Mouse (Mus musculus): Measurements from ENCODE around the gene Adarb1.

The Adarb1 gene

DNA sequence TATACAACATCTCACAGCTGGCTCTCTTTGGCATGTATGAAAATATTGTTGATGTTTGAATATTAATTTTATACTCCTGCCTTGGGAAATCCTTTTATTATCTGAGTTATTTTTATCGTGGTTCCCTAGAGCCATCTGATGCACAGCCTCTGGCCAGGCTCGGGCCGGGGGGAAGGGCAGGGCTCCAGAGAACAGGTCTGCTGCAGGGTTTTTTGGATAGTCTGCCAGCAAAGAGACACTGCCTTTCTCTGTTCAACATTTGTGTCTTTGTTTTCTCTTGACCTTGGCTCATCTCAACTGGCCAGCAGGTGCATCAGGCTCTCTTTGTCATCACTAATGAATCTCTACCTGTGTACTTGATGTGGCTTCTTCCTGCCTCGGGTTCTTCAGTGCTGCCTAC is 32.3 kb downstream of the Adarb1 start:
- DNase-seq (ENCODE audit: low spot score in 2 of 2): no peak

DNA sequence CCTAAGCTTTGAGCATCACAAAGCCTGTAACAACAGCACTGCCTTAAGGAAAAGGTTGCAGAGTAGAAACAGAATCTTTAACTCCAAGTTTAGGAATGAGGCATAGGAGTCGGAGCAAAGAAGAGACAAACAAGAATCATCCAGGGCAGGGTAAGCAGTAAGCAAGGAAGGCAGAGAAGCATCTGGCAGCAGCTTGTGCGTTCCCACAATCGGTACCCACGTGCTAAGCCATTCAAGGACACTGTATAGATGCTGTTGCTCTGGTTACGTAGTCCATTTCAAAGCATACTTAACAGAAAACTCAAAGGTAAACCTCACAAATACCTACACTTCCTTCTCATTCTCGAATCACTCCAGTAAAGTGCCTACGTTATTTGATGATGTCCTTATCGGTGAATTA is 35.0 kb downstream of the Adarb1 start:
- DNase-seq (ENCODE audit: low spot score in 2 of 2): peak; percentile 30 to 76

DNA sequence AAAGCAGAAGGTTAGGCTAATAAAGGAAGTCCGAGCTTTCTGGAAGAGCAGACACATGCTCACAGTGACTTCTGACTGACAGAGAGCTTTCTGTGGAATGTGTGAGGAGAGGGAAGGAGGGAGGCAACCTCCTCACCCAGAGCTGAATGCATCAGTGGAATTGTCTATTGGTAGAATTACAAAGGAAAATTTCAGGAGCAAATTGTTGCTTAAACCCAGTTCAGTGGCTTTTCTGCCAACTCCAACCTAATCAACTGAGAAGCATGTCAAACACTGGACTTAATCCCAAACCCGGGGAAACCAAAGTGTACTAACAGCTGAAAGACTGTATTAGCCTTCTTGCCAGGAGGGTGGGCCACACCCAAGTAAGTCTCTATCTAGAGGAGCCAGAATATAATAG is 36.9 kb downstream of the Adarb1 start:
- no peak for DNase-seq (ENCODE audit: low spot score in 2 of 2)

DNA sequence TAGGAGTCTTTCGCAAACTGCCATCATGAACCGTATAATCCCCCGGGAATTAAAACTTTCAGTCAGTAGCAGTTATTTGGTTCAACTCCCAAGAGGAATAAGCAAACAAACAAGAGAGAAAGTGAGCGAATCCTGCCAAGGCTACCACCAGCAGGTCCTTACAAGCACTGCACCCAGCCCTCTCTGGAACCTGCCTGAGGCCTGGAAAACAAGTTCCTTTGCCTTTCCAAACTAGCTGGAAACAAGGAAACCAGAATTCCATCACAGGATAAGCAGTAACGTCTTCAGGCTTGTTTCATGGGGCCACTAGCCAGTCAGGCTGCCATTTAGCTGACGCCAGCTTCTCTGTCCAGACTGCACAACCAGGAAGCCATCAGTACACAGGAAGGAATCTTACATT is 37.4 kb downstream of the Adarb1 start:
- no peak for DNase-seq (ENCODE audit: low spot score in 2 of 2)

DNA sequence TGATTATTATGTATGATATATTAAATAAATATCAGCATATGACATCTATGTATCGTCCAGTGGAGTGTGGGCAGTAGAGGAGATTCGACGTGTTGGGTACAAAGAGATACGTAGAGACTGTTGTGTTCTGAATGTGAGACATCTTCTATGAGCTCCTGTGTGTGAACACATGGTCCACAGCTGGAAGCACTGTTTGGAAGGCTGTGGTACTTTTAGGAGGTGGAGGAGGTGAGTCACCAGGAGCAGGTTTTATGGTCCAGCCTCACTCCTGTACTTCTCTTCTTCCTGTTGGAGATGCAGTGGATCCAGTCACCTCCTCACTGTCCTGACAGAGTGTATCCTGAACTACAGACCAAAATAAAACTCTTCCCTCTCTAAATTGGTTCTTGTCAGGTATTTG is 38.9 kb downstream of the Adarb1 start:
- DNase-seq (ENCODE audit: low spot score in 2 of 2): no peak

DNA sequence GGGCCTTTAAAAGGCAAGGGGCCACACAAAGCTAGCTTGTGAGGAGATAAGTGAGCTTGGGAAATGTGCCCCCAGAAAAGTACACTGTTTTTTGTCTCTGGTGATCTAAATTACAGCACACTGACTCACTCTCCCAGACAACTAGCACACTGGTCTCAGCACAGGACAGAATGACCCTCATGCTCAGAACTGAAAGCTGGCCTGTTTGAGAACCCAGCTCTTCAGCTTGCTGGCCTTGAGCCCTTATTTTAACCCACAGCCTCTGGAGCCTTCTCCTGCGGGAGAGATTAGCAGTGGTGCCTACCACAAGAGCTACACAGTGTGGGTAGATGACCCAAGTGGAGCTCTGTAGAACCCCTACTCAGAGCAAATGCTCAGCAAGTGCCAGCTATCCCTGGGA is 42.0 kb downstream of the Adarb1 start:
- DNase-seq (ENCODE audit: low spot score in 2 of 2): no peak

DNA sequence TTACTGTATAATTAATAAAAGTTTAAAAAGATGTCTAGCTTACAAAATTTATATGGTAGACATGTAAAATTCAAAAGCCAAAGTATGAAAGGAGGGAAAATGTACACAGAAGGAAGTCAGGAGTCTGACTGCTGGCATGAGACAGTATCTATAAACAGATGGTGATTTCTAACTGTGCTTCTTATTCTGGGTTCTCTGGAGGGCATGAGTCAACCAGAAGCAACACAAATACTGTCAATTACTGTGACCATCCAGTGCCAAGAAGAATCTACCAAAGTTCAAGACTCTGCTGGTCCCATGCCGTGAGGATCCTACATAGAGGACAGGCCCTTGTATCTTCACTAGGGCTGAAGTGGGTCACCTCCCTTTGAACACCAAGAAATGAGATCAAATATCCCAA is 43.1 kb downstream of the Adarb1 start:
- DNase-seq (ENCODE audit: low spot score in 2 of 2): no peak

DNA sequence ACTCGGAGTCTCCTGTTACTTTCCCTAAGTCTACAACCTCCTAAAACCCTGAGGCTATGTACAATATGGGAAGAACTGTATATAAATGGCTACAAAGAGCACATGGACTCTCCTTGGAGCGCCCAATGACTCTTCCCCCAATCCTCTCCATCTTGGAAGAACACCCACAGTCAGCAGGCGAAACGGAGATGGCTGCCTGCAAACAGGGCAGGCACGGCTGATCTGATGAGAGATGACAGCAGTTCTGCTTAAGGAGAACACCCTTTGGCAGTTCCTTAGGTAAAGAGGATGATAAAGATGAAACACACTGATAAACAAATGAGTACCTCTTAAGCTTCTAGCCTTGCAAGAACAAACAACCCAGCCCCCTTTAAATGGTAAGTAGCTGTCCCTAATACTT is 43.7 kb downstream of the Adarb1 start:
- no peak for DNase-seq (ENCODE audit: low spot score in 2 of 2)

DNA sequence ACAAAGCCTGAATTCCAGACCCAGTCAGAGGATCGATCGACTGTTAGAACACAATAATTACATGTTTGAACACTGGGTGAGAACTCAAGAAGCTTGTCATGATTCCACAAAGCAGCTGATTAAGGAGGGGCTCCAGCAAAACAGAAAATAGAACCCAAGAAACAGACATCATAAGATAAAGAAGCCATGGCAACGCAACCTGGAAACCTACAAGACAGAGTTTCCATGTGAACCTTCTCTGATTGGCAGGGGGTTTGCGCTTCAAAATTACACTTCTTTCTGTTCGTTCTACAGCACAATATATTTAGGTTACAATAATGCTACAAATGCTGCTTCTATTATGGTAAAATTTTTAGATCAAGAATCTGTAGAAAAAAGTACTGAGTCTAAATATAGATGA is 47.9 kb downstream of the Adarb1 start:
- DNase-seq (ENCODE audit: low spot score in 2 of 2): no peak

DNA sequence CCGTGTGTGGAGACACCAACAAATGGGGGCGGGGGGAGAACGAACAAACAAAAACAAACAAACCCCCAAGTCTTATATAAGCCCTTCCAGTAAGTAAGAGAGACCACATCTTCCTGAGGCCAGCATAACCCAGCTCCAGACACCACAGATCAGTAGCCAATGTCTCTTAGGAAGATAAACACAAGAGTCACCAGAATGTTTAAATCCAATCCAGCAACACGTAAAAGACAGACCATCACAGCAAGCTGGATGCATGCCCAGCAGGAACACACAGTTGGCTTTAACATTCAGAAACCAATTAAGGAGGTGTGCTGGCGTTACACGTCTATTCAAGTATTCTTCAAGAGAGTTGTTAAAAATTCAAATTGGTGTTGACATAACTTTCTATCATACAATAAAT is 50.1 kb downstream of the Adarb1 start:
- DNase-seq (ENCODE audit: low spot score in 2 of 2): no peak

DNA sequence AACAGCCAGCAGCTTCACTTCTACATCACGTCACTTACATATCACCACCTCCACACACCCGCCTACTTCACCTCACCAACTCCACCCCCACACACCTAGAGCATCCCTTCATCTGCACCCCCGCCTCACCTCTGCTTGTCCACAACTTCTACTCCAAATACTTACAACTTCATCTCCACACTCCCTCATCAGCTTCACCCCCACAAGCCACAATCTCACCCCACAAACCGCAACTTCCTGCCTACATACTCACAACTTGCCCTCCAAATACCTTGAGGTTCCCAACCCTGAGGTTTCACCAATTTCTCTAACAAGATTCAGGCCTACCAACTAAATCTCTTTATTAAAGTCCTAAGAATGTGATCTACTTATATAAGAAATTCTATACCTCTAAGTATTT is 51.1 kb downstream of the Adarb1 start:
- DNase-seq (ENCODE audit: low spot score in 2 of 2): no peak

DNA sequence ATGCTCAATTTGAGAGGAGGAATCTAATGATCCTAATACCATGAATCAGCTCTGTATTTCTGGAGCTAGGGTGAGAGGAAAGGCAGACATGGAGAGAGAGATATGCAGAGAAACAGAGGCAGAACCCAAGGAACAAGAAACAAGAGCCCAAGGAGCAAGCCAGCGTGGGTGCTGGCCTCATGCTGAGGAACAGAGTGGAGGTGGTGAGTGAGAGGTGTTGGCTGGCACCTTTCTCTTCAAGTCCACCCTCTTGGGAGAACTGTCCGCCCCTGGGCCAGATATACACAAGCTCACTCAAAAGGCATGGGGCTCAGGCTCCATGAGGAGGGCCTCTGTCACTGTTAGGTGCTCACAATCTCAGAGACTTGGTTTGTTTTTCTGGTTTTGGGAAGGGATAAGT is 52.9 kb downstream of the Adarb1 start:
- peak in 1 of 2 experiments; percentile 52 for DNase-seq (ENCODE audit: low spot score in 2 of 2)

DNA sequence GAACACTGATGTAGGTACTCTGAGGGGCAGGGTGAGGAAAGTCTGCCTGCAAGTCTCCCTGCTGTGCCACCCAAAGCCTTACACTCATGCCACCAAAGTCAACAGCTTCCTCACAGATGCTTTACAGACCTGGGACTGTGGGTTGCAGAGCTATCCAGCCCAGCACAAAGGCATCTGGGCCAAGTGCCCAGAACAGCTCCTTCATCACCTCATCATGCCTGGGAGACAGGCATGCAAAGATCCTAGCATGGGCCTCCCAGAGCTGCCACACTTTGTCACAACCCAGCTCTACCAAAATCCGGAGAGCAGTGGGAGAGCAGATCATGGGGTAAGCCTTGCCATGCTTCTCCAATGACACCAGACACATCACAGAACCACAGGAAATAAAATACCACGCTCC is 57.6 kb downstream of the Adarb1 start:
- no peak for DNase-seq (ENCODE audit: low spot score in 2 of 2)

DNA sequence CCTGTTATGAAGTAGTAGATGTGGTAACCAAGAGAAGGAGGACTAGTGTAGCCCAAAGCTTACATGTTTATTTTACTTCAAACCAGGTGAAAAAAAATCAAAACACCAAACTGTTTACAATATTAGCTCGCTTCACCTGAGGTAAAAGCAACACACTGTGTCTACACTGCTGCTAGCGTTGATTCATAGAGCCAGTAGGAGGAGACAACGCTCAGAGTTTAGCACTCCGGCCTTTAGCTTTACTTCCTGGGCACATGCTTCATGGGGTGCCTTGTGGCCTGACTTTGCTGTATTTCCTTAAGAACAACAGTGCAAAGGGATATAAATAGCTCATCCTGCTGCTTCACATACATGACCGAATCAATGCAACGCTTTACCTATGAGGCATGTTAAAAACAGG is 60.1 kb downstream of the Adarb1 start:
- DNase-seq (ENCODE audit: low spot score in 2 of 2): no peak

DNA sequence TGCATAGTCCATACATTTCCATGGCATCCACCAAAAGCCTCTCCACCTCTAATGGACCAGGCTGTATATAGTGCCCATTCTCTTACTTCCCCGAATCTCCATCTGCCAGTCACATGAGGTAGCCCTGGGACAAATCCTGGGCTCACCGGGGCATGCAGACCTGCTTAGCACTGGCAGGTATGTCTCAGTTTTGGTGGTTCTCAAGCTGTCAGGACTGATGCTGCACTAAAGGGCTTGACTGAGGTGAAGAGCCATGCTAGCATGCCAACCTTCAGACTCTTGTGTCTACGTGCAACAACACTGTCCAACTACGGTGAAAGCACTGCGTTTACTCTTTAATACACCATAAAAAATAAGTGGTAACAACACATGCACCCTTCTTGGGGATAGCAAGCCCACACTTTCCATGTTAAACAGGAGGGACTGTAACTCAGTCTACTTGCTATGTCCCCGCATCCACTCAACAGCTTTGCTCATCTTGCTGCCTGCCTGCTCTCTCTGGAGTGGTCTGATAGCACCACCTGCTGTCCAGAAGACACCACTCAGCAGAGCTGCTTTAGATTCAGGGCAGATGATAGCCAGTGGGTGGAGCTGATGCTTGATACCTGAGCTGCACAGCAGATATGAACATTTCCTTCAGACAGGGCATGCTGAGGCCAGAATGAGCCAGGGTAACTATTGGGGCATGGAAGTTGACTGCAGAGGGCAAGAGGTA is 64.9 kb downstream of the Adarb1 start:
- peak; percentile 74 to 90 for DNase-seq (ENCODE audit: low spot score in 2 of 2)

DNA sequence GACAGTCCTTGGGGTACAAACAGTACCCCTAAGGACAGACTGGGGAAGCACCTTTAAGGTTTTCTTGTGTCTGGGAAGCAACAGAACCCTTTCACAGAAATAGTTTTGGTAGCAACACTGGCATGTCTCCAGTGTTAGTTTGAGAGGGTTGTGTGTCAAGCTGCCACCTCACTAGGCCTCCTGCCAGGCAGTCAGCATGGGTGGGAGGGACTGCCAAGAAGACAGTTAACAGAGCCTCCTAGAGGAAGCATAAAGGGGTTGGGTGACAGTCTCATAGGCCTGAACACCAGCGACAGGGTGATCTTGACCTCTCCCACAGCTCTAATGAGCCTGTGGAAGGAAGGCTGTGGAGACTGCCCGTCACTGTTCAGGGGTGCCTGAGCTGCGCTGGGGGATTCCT is 75.2 kb downstream of the Adarb1 start:
- DNase-seq (ENCODE audit: low spot score in 2 of 2): peak in 1 of 2 experiments; percentile 65

DNA sequence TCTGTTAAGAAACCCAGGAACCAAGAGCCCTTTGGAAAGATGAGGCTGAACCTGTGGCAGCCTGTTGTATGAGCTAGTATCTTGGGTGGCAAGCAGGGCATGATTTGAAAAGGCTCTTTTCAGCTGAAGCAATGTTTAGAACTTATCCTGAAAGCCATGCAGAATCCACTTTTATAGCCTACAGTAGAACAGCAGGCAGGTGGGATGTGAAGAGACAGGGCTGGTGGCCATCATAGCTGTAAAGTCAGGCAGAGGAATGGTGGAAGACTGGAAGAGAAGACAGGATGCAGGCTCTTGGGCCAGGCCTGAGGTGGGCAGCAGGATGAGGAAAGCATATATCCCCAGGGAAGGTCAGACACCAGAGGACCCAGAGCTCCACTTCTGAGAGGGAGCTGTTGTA is 76.4 kb downstream of the Adarb1 start:
- DNase-seq (ENCODE audit: low spot score in 2 of 2): peak in 1 of 2 experiments; percentile 51

DNA sequence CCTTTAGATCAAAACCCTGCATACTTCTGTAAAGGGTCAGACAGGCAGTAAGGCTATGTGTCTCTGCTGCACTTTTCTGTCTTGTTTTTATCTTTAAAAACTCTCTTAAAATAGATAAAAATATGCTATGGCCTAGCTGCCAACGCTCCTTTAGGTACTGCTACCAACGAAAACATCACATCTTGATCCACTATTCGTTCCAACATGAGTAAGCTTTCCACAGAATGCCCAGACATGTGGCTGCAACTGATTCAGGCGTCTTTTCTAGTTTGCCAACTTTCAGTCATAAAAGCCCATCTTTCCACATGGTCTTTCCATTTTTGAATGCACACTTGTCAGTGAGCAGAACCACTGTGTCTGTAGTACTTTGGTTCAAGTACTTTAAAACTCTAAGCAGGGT is 77.0 kb downstream of the Adarb1 start:
- DNase-seq (ENCODE audit: low spot score in 2 of 2): peak in 1 of 2 experiments; percentile 11

DNA sequence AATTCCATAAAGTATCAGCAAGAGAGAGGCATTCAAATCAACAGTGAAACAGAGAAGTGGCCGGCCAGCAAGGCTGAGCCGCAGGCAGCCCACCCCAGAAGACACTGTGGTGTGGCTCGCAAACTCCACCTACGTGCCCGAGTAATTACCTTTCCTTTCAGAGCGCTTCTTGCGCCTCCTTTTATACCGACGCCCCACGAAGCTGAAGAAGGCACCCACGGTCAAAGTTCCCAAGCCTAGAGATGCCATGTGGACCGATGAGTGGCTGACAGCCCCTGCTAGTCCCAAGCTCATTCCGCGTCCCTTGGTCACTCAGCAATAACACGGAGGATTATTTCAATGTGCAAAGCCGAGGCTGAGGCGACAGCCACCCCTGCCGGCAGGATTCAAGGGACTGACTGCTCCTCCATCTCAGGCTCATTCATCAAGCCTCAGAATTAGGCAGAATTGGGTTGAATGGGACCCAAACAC is 78.2 kb downstream of the Adarb1 start:
- no peak for DNase-seq (ENCODE audit: low spot score in 2 of 2)

DNA sequence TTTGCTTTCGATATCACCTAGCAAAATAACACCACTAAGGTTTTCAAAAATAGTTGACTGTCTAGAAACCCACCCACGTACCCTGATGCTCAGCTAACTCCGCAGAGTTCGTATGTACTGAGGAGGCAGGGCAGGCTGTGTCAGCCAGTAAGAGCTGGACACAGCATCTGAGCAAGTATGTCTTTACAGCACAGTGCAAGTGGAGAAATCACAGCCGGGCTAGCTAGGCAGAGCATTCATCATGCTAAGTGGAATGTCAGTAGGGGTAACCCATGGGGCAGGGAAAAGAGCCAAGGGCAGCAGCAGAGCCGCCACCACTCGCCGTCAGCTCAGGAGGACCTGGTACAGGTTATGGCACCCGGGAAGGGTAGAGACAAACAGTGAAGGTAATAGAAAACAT is 84.6 kb downstream of the Adarb1 start:
- peak in 1 of 2 experiments; percentile 19 for DNase-seq (ENCODE audit: low spot score in 2 of 2)

DNA sequence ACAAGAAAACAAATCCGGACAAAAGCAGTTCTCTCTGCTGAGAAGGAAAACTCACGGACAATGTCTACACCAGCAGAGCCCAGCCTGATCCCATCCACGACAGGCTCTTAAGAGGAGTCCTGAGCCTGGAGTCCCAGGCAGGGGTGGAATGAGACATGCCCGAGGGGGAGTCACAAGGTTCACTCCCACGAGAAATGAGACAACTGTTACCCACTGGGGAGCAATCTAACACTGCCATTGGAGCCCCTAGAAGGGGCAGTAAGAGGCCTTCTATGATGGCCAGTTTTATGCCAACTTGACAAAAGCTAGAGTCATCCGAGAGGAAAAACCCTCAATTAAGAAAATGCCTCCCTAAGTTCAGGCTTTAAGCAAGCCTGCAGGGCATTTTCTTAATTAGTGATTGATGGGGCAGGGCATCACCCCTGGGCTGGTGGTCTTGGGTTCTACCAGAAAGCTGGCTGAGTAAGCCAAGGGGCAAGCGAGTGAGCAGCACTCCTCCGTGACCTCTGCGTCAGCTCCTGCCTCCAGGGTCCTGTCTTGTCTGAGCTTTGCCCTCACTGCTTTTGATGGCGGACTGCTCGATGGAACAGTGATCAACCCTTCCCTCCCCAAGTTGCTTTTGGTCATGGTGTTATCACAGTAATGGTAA is 88.5 kb downstream of the Adarb1 start:
- DNase-seq (ENCODE audit: low spot score in 2 of 2): no peak

DNA sequence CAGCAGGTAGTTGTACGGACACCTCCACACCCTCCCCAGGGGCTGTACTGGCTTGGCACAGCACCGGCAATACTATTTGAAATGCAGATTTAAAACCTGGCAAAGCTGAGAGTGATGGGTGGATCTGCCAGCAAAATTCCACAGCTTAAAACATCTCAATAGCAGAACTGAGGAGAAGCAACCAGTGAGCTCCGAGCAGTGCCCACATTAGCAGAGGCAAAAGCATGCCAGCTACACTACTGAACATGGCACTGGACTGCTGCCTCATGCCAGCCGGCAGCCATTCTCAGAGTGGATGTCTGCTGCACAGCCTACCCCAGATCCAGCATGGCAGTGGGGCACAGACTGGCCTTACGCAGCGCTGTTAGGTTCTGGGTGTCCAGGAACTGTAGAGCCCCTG is 93.4 kb downstream of the Adarb1 start:
- DNase-seq (ENCODE audit: low spot score in 2 of 2): peak; percentile 38 to 53

DNA sequence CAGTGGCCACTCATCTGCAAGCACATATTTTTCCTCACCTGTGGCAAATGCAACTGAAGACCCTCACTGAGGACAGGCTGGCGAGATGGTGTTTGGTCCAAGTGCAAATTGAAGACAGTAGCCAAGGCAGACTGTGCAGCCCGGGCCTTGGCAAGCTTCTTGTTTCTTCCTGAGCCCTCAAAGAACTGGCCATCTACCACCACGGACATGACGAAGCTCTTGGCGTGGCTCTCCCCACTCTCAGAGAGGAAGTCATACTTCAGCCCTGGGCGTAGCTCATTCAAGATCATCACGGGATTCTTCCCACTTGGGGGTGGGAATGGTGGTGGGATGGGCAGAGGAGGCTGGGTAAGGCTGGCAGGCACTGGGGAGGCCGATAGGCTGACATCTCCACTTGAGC is 96.5 kb downstream of the Adarb1 start:
- DNase-seq (ENCODE audit: low spot score in 2 of 2): no peak

DNA sequence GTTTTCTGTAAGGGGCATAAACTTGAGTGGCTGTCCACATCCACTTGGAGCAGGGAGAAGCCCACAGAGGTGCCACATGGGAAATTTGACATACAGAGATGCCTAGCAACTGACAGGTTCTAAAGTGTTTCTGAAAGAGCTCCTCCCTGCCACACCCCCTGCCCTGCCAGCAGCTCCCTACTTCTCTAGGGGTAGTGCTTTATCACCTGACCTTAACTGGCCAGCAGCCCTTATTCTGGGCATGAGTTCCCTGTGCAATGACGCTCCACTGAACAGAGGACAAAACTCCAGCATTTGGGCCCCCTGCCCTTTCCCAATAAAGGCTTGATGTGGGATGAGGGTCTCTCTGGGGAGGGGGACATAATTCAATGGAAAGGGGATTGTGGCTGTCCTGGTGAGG is 97.1 kb downstream of the Adarb1 start:
- DNase-seq (ENCODE audit: low spot score in 2 of 2): no peak

Measured in frontal cortex, postnatal 36 days (tissue).